Comparison of ENCODE assay signal across 10 mouse cellular contexts in genomic region chr7:118703144-118703561, GRCm38 (mm10). TPM values are rescaled to one million over a fixed set of nuclear protein-coding genes. Genes with fewer than 3 reads are reported as not detected.
DNase-seq lines count a peak whose midpoint lies in the region; ATAC-seq and TF ChIP-seq lines count a peak whose summit lies in the region.
"Had no signal": no experiment of that assay in that cellular context is flagged by ENCODE, and none has a peak within 500 bp of the region (broad histone marks: within the 10 kb centered on the region; RNA-seq: fewer than 3 reads in every experiment).

No protein-coding gene starts in this region.

- DNase-seq in embryonic facial prominence, embryonic 10.5 days (ENCODE audit: low spot score) = no peak
- DNase-seq in midbrain, embryonic 10.5 days (ENCODE audit: low spot score) = no peak
- DNase-seq in liver, postnatal 0 days = peak; percentile 52
- no peak for DNase-seq in right cerebral cortex, postnatal 36 days (ENCODE audit: low spot score in 2 of 2)
- no peak for DNase-seq in forebrain, embryonic 11.5 days (ENCODE audit: low spot score)
- DNase-seq: heart, postnatal 14 days had no signal

- H3K9me3 ChIP-seq in embryonic facial prominence, embryonic 13.5 days = no peaks in the 10 kb centered on the region
- H3K9me3 ChIP-seq in embryonic facial prominence, embryonic 10.5 days = no peaks in the 10 kb centered on the region
- H3K9me3 ChIP-seq in midbrain, embryonic 12.5 days = no peaks in the 10 kb centered on the region
- no peaks in the 10 kb centered on the region for H3K9me3 ChIP-seq in midbrain, embryonic 10.5 days (replicated peaks)
- H3K9me3 ChIP-seq in liver, postnatal 0 days (ENCODE audit: low read length) = no peaks in the 10 kb centered on the region
- no peaks in the 10 kb centered on the region for H3K9me3 ChIP-seq in forebrain, embryonic 11.5 days (ENCODE audit: control insufficient read depth, low read length)
- H3K9me3 ChIP-seq: limb, embryonic 15.5 days had no signal

- H3K36me3 ChIP-seq in embryonic facial prominence, embryonic 13.5 days = peaks cover 12% of the 10 kb centered on the region
- H3K36me3 ChIP-seq in embryonic facial prominence, embryonic 10.5 days (replicated peaks) = peaks cover 28% of the 10 kb centered on the region
- H3K36me3 ChIP-seq in midbrain, embryonic 12.5 days = peaks cover 13% of the 10 kb centered on the region
- H3K36me3 ChIP-seq in midbrain, embryonic 10.5 days = peaks cover 30% of the 10 kb centered on the region
- peaks cover 7% of the 10 kb centered on the region; the same call in 1 of the 2 replicates for H3K36me3 ChIP-seq in liver, postnatal 0 days (replicated peaks; ENCODE audit: insufficient read depth, low read length)
- no peaks in the 10 kb centered on the region; the same call in 1 of the 2 replicates for H3K36me3 ChIP-seq in forebrain, embryonic 11.5 days (ENCODE audit: control insufficient read depth, insufficient read depth, low read length)
- H3K36me3 ChIP-seq: limb, embryonic 15.5 days had no signal

- TF ChIP-seq POLR2A in olfactory bulb, adult 2 months (IDR thresholded peaks at IDR 0.05; ENCODE audit: insufficient read depth, low read depth, low read length) = no peak

- no peak overlapping the region for H3K4me2 ChIP-seq in embryonic facial prominence, embryonic 13.5 days
- peak overlapping the region; percentile 71; the same call in 1 of the 2 replicates for H3K4me2 ChIP-seq in midbrain, embryonic 12.5 days (replicated peaks)
- H3K4me2 ChIP-seq in liver, postnatal 0 days (ENCODE audit: low read depth, low read length) = peak overlapping the region; percentile 93
- no peak overlapping the region for H3K4me2 ChIP-seq in forebrain, embryonic 11.5 days (ENCODE audit: low read depth, low read length, severe bottlenecking)
- H3K4me2 ChIP-seq: limb, embryonic 15.5 days had no signal

- no peaks in the 10 kb centered on the region for H3K27me3 ChIP-seq in embryonic facial prominence, embryonic 13.5 days
- no peaks in the 10 kb centered on the region for H3K27me3 ChIP-seq in embryonic facial prominence, embryonic 10.5 days (replicated peaks; ENCODE audit: low read depth, poor library complexity, severe bottlenecking)
- H3K27me3 ChIP-seq in midbrain, embryonic 12.5 days = no peaks in the 10 kb centered on the region
- peaks cover 4% of the 10 kb centered on the region; the same call in 1 of the 2 replicates for H3K27me3 ChIP-seq in midbrain, embryonic 10.5 days (ENCODE audit: low read depth, poor library complexity, severe bottlenecking)
- H3K27me3 ChIP-seq in liver, postnatal 0 days (ENCODE audit: insufficient read depth, low read length) = no peaks in the 10 kb centered on the region
- H3K27me3 ChIP-seq in forebrain, embryonic 11.5 days (ENCODE audit: control insufficient read depth, insufficient read depth, low read length) = no peaks in the 10 kb centered on the region
- H3K27me3 ChIP-seq: limb, embryonic 15.5 days had no signal

- no peak overlapping the region for H3K27ac ChIP-seq in embryonic facial prominence, embryonic 13.5 days
- no peak overlapping the region for H3K27ac ChIP-seq in embryonic facial prominence, embryonic 10.5 days (replicated peaks)
- no peak overlapping the region for H3K27ac ChIP-seq in midbrain, embryonic 12.5 days (replicated peaks)
- H3K27ac ChIP-seq in midbrain, embryonic 10.5 days (replicated peaks) = no peak overlapping the region
- peak overlapping the region; percentile 95 for H3K27ac ChIP-seq in liver, postnatal 0 days (ENCODE audit: low read depth)
- peak overlapping the region; percentile 14; the same call in 1 of the 2 replicates for H3K27ac ChIP-seq in olfactory bulb, adult 2 months (ENCODE audit: insufficient read depth, low read depth, low read length)
- no peak overlapping the region for H3K27ac ChIP-seq in forebrain, embryonic 11.5 days (ENCODE audit: low read depth, low read length)
- H3K27ac ChIP-seq: limb, embryonic 15.5 days had no signal

- H3K9ac ChIP-seq in embryonic facial prominence, embryonic 13.5 days = 0 out of 2 replicates have a peak overlapping the region, but pooled peaks have one; percentile 17
- H3K9ac ChIP-seq in midbrain, embryonic 12.5 days (replicated peaks) = no peak overlapping the region
- peak overlapping the region; percentile 93; the same call in 1 of the 2 replicates for H3K9ac ChIP-seq in liver, postnatal 0 days (replicated peaks)
- no peak overlapping the region for H3K9ac ChIP-seq in forebrain, embryonic 11.5 days (ENCODE audit: low read length)
- H3K9ac ChIP-seq: limb, embryonic 15.5 days had no signal

- no peak for ATAC-seq in embryonic facial prominence, embryonic 13.5 days (ENCODE audit: insufficient number of reproducible peaks, insufficient read depth, low FRiP score, low TSS enrichment, low read depth)
- ATAC-seq in midbrain, embryonic 12.5 days (ENCODE audit: low FRiP score, low read depth) = no peak
- peak; percentile 48 for ATAC-seq in liver, postnatal 0 days
- ATAC-seq in forebrain, embryonic 11.5 days (replicated peaks; ENCODE audit: low FRiP score) = no peak

- H3K4me3 ChIP-seq in embryonic facial prominence, embryonic 13.5 days = no peak overlapping the region
- no peak overlapping the region for H3K4me3 ChIP-seq in embryonic facial prominence, embryonic 10.5 days
- H3K4me3 ChIP-seq in midbrain, embryonic 12.5 days = no peak overlapping the region
- H3K4me3 ChIP-seq in midbrain, embryonic 10.5 days = no peak overlapping the region
- H3K4me3 ChIP-seq in liver, postnatal 0 days (ENCODE audit: low read depth, low read length) = peak overlapping the region; percentile 95; the same call in 1 of the 2 replicates
- peak overlapping the region; percentile 20 for H3K4me3 ChIP-seq in olfactory bulb, adult 2 months (ENCODE audit: insufficient read depth, low read depth, low read length)
- no peak overlapping the region for H3K4me3 ChIP-seq in forebrain, embryonic 11.5 days (ENCODE audit: low read depth, low read length)
- H3K4me3 ChIP-seq: limb, embryonic 15.5 days had no signal

- WGBS in embryonic facial prominence, embryonic 13.5 days = 90% methylated on average over 15 of the region's 15 CpGs
- WGBS in embryonic facial prominence, embryonic 10.5 days = 95% methylated on average over 15 of the region's 15 CpGs
- 93% methylated on average over 15 of the region's 15 CpGs for WGBS in midbrain, embryonic 12.5 days
- WGBS in midbrain, embryonic 10.5 days = 96% methylated on average over 15 of the region's 15 CpGs
- WGBS in liver, postnatal 0 days (ENCODE audit: insufficient replicate concordance) = 65% methylated on average over 15 of the region's 15 CpGs
- WGBS in olfactory bulb, adult 2 months = 35% methylated on average over 15 of the region's 15 CpGs
- 96% methylated on average over 15 of the region's 15 CpGs for WGBS in forebrain, embryonic 11.5 days

- no peak for TF ChIP-seq CTCF in liver, postnatal 0 days (IDR thresholded peaks at IDR 0.05; ENCODE audit: low read depth)
- TF ChIP-seq CTCF in olfactory bulb, adult 2 months (IDR thresholded peaks at IDR 0.05; ENCODE audit: insufficient read depth, low read depth, low read length) = no peak

- H3K4me1 ChIP-seq in embryonic facial prominence, embryonic 13.5 days = peaks cover 25% of the 10 kb centered on the region
- peaks cover 31% of the 10 kb centered on the region for H3K4me1 ChIP-seq in embryonic facial prominence, embryonic 10.5 days
- H3K4me1 ChIP-seq in midbrain, embryonic 12.5 days = peaks cover 27% of the 10 kb centered on the region
- H3K4me1 ChIP-seq in midbrain, embryonic 10.5 days = peaks cover 33% of the 10 kb centered on the region
- peaks cover 45% of the 10 kb centered on the region for H3K4me1 ChIP-seq in liver, postnatal 0 days (ENCODE audit: insufficient read depth)
- peaks cover 11% of the 10 kb centered on the region for H3K4me1 ChIP-seq in olfactory bulb, adult 2 months (ENCODE audit: control insufficient read depth, insufficient read depth, low read length)
- peaks cover 7% of the 10 kb centered on the region; the same call in 1 of the 2 replicates for H3K4me1 ChIP-seq in forebrain, embryonic 11.5 days (replicated peaks; ENCODE audit: control insufficient read depth, insufficient read depth, low read length)

- TF ChIP-seq EP300 in liver, postnatal 0 days (IDR thresholded peaks at IDR 0.05; ENCODE audit: low read depth) = peak; percentile 57; the same call in 1 of the 2 replicates

RNA-seq across cellular contexts. Expression of gene Gde1, which starts 2.4 kb away (rescaled TPM):
- polyA plus RNA-seq in embryonic facial prominence, embryonic 13.5 days (2015; fragmentation: Nextera tagmentation; extraction: Ambion mirVana) = 70.4 and 71.3 TPM in 2 replicates
- polyA plus RNA-seq in embryonic facial prominence, embryonic 10.5 days (2016; fragmentation: Nextera tagmentation; extraction: Ambion mirVana) = 65.1 and 68.7 TPM in 2 replicates
- 106 and 108 TPM in 2 replicates for polyA plus RNA-seq in midbrain, embryonic 12.5 days (2016; fragmentation: Nextera tagmentation; extraction: Ambion mirVana)
- 78.0 and 90.9 TPM in 2 replicates for polyA plus RNA-seq in midbrain, embryonic 10.5 days (2016; fragmentation: Nextera tagmentation; extraction: Ambion mirVana)
- polyA plus RNA-seq in liver, postnatal 0 days (2015; fragmentation: Nextera tagmentation; extraction: Ambion mirVana) = 40.1 and 43.1 TPM in 2 replicates
- polyA plus RNA-seq in olfactory bulb, adult 2 months (2012; ENCODE audit: insufficient read depth, insufficient read length, low replicate concordance, missing spikeins) = not detected in 2 replicates
- polyA plus RNA-seq in forebrain, embryonic 11.5 days (2014; fragmentation: Nextera tagmentation; extraction: Ambion mirVana) = 97.7 and 104 TPM in 2 replicates

RNA-seq across cellular contexts. Expression of gene Ccp110, which starts 9.2 kb away (rescaled TPM):
- 21.3 and 29.7 TPM in 2 replicates for polyA plus RNA-seq in embryonic facial prominence, embryonic 13.5 days (2015; fragmentation: Nextera tagmentation; extraction: Ambion mirVana)
- polyA plus RNA-seq in embryonic facial prominence, embryonic 10.5 days (2016; fragmentation: Nextera tagmentation; extraction: Ambion mirVana) = 34.3 and 37.2 TPM in 2 replicates
- 40.7 and 44.6 TPM in 2 replicates for polyA plus RNA-seq in midbrain, embryonic 12.5 days (2016; fragmentation: Nextera tagmentation; extraction: Ambion mirVana)
- polyA plus RNA-seq in midbrain, embryonic 10.5 days (2016; fragmentation: Nextera tagmentation; extraction: Ambion mirVana) = 33.0 and 40.4 TPM in 2 replicates
- 2.7 and 3.5 TPM in 2 replicates for polyA plus RNA-seq in liver, postnatal 0 days (2015; fragmentation: Nextera tagmentation; extraction: Ambion mirVana)
- polyA plus RNA-seq in olfactory bulb, adult 2 months (2012; ENCODE audit: insufficient read depth, insufficient read length, low replicate concordance, missing spikeins) = not detected in 2 replicates
- 26.8 and 28.0 TPM in 2 replicates for polyA plus RNA-seq in forebrain, embryonic 11.5 days (2014; fragmentation: Nextera tagmentation; extraction: Ambion mirVana)

RNA-seq across cellular contexts. Expression of gene Vps35l, which starts 36.9 kb away (rescaled TPM):
- polyA plus RNA-seq in embryonic facial prominence, embryonic 13.5 days (2015; fragmentation: Nextera tagmentation; extraction: Ambion mirVana) = 62.6 and 71.9 TPM in 2 replicates
- 69.1 and 70.0 TPM in 2 replicates for polyA plus RNA-seq in embryonic facial prominence, embryonic 10.5 days (2016; fragmentation: Nextera tagmentation; extraction: Ambion mirVana)
- polyA plus RNA-seq in midbrain, embryonic 12.5 days (2016; fragmentation: Nextera tagmentation; extraction: Ambion mirVana) = 89.4 and 95.3 TPM in 2 replicates
- polyA plus RNA-seq in midbrain, embryonic 10.5 days (2016; fragmentation: Nextera tagmentation; extraction: Ambion mirVana) = 68.6 and 84.0 TPM in 2 replicates
- polyA plus RNA-seq in liver, postnatal 0 days (2015; fragmentation: Nextera tagmentation; extraction: Ambion mirVana) = 19.3 and 20.5 TPM in 2 replicates
- polyA plus RNA-seq in olfactory bulb, adult 2 months (2012; ENCODE audit: insufficient read depth, insufficient read length, low replicate concordance, missing spikeins) = not detected in 2 replicates
- polyA plus RNA-seq in forebrain, embryonic 11.5 days (2014; fragmentation: Nextera tagmentation; extraction: Ambion mirVana) = 74.9 and 75.2 TPM in 2 replicates

Comparison
In these comparisons a context has a peak if more than half of its experiments do, and no peak if none do; other contexts are left out.
1. H3K27ac ChIP-seq: peak in liver, postnatal 0 days (single experiment) and olfactory bulb, adult 2 months (single experiment); none in embryonic facial prominence, embryonic 13.5 days (single experiment), embryonic facial prominence, embryonic 10.5 days (single experiment), midbrain, embryonic 12.5 days (single experiment), midbrain, embryonic 10.5 days (single experiment) and forebrain, embryonic 11.5 days (single experiment).
2. H3K4me2 ChIP-seq: peak in midbrain, embryonic 12.5 days (single experiment) and liver, postnatal 0 days (single experiment); none in embryonic facial prominence, embryonic 13.5 days (single experiment) and forebrain, embryonic 11.5 days (single experiment).
3. H3K4me3 ChIP-seq: peak in liver, postnatal 0 days (single experiment) and olfactory bulb, adult 2 months (single experiment); none in embryonic facial prominence, embryonic 13.5 days (single experiment), embryonic facial prominence, embryonic 10.5 days (single experiment), midbrain, embryonic 12.5 days (single experiment), midbrain, embryonic 10.5 days (single experiment) and forebrain, embryonic 11.5 days (single experiment).
4. H3K9ac ChIP-seq: peak in embryonic facial prominence, embryonic 13.5 days (single experiment) and liver, postnatal 0 days (single experiment); none in midbrain, embryonic 12.5 days (single experiment) and forebrain, embryonic 11.5 days (single experiment).